Mouse (Mus musculus): ENCODE measurements around the gene Cryzl1.

GRCm38 (mm10) chr16:91646681-91647419 is 81.9 kb downstream of the Cryzl1 start, which contains the start of gene Gart:
- TF ChIP-seq CTCF (IDR thresholded peaks at IDR 0.05) = no peak
- no peak for TF ChIP-seq EP300 (IDR thresholded peaks at IDR 0.05)
